Mouse (Mus musculus) neural tube, embryonic 12.5 days (tissue): ENCODE results near the gene Tent5a. TPM values are rescaled to one million over a fixed set of nuclear protein-coding genes. Genes with fewer than 3 reads are reported as not detected.
A peak's percentile ranks its signal among the peaks of the same experiment; 100 is the strongest.

Experiments used
- ATAC-seq: fragments of 200-750 bp; cut with Nextera tagmentation; 2 replicates; pipeline ENCODE4 v1.8.0; 2017; ENCODE audit warnings: low read depth, mild to moderate bottlenecking, moderate TSS enrichment, moderate library complexity; ENCODE audit not compliant: low FRiP score
- H3K27ac ChIP-seq: fragments of 300-500 bp; sonication (generic); 2 replicates; pipeline ENCODE4 v1.5.1; 2016
- H3K27me3 ChIP-seq: fragments of 300-500 bp; sonication (generic); replicated peaks from 2 replicates; pipeline ENCODE4 v1.6.1; 2016; ENCODE audit warnings: mild to moderate bottlenecking
- H3K36me3 ChIP-seq: fragments of 300-500 bp; sonication (generic); 2 replicates; pipeline ENCODE4 v1.6.1; 2016; ENCODE audit warnings: mild to moderate bottlenecking
- H3K4me1 ChIP-seq: fragments of 300-500 bp; sonication (generic); 2 replicates; pipeline ENCODE4 v1.6.1; 2016
- H3K4me2 ChIP-seq: fragments of 300-500 bp; sonication (generic); replicated peaks from 2 replicates; pipeline ENCODE4 v1.6.1; 2016; ENCODE audit warnings: mild to moderate bottlenecking
- H3K4me3 ChIP-seq: fragments of 300-500 bp; sonication (generic); 2 replicates; pipeline ENCODE4 v1.5.1; 2016
- H3K9ac ChIP-seq: fragments of 300-500 bp; sonication (generic); 2 replicates; pipeline ENCODE4 v1.6.1; 2016; ENCODE audit warnings: mild to moderate bottlenecking
- H3K9me3 ChIP-seq: fragments of 300-500 bp; sonication (generic); 2 replicates; pipeline ENCODE4 v1.6.1; 2016; ENCODE audit warnings: mild to moderate bottlenecking
- WGBS: fragments of 180-500 bp; shearing (Covaris S2); methylation state at CpG from one replicate; pipeline ENCODE4 v1.1.7; 2016; 5-methylcytosine and 5-hydroxymethylcytosine counted together
- polyA plus RNA-seq: library from polyadenylated mRNA; unstranded; fragments of >200 nt; fragmentation: Nextera tagmentation; extraction: Ambion mirVana; gene quantifications from 2 replicates; pipeline ENCODE4 v1.2.1, GENCODE M21; 2016

Tent5a gene
- polyA plus RNA-seq = 6.2 TPM in 2 replicates

DNA sequence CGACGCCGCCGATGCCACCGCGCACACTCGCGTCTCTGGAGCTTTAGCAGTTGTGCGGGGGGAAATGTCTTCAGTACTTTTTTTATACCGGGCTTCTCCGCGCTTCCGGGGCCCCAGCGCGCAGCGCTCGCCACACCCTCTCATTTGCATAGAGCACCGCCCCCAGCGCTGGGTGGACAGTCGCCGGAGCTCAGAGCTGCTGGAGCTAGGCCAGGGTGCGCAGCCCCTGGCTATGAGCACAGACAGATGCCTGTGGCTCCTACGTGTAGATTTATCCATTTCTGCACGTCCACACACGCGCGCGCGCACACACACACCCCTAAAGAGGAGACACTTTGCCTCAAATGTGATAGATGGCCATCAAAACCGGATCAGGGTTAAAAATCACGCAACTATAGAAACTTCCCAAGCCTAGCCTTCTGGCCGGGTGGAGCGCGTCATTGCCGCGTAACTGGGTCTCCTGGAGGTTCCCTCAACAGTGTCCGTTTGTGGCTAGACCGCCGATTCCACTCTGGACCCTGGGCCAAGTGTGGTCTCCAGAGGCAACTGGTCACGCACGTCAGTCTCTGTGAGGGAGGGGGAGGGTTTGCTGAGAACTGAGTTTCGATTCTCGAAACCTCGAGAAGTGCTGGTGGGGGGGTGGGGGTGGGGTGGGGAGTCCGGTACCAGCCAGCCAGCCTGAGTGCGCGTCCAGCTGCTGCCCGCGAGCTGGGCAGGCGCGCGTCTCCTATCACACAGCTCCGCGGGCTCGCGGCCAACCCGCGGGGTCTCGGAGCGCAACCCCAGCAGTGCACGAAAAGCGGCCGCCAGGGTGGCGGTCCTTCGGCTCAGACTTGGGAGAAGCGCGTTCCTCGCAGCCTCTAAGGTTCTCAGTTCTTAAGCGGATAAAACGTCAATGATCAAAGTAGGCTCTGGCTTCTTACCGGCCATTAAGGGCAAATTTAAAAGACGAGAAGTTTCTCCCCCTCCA, at the start of gene Tent5a:
Gene Tent5a, minus strand, starts transcription at position 107 of the 970 bp plus-strand sequence.
- peak within 1 kb of the TSS; percentile 57 for H3K9ac ChIP-seq
- no peaks in the 10 kb centered on the region for H3K36me3 ChIP-seq
- peak within 1 kb of the TSS; percentile 95 for H3K4me2 ChIP-seq
- H3K27ac ChIP-seq = no peak within 1 kb of the TSS
- peak within 1 kb of the TSS; percentile 73 for H3K4me3 ChIP-seq
- under 1% methylated on average over 72 of the region's 72 CpGs for WGBS
- peaks cover 8% of the 10 kb centered on the region; the same call in 1 of the 2 replicates for H3K4me1 ChIP-seq
- ATAC-seq = peak; percentile 93
- H3K27me3 ChIP-seq = peaks cover 13% of the 10 kb centered on the region
- no peaks in the 10 kb centered on the region for H3K9me3 ChIP-seq

DNA sequence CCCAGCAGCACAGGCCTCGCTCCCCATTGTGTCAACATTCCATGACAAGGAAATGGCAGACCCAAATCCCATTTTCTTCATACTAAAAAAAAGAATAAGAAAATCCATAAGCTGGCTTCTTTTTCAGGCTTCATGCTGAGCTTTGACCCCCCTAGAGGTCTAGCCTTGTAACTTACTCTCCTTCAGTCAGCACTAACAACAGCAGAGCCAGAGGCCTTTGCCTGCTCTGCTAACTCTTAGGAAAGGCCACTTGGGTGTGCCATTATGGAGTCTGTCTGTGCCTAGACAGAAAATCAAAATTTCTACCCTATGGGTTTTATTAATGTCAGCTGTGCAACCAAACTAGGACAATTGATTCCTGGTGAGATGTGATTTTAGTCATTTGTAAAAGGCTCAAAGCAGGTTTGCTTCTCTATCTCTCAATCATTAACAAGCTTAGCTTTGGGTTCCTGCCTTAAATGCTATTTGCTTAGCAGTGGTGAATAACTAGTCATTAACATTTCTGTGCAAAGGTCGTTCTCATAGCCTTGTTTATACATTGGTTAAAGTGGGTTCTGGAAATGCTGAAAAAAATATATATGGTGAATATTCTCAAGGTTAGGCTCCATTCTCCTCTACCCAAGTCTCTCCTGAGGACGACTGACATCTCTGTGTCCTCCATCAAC, 49.6 kb upstream of the Tent5a start:
- Histone ChIP-seq H3K27me3 (no peaks in the 10 kb centered on the region), H3K4me3 (no peak overlapping the region), H3K9me3 (no peaks in the 10 kb centered on the region), H3K9ac (no peak overlapping the region), H3K4me2 (no peak overlapping the region), H3K27ac (no peak overlapping the region), H3K4me1 (no peaks in the 10 kb centered on the region), H3K36me3 (no peaks in the 10 kb centered on the region)
- 89% methylated on average over 3 of the region's 3 CpGs for WGBS
- no peak for ATAC-seq

DNA sequence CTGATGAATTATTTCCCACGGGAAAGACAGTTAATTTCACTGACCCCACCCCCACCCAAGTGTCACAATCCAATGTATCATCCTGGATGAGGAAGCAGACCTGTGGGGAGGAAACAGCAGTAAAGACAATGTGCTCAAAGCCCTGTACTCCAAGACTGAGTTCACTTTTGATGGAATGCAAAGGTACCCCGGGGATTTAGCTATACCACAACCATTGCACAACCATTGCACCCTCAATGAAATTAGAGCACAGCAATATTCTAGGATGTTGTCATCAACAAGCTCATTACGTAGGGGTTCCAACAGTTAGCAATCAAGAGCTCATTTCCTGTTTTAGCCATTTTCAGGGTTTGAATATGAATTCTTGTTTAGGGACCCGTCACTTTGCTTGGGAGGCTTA, 48.0 kb upstream of the Tent5a start:
- Histone ChIP-seq H3K27me3 (no peaks in the 10 kb centered on the region), H3K36me3 (no peaks in the 10 kb centered on the region), H3K27ac (no peak overlapping the region), H3K4me1 (no peaks in the 10 kb centered on the region), H3K9ac (no peak overlapping the region), H3K4me3 (no peak overlapping the region), H3K4me2 (no peak overlapping the region), H3K9me3 (no peaks in the 10 kb centered on the region)
- no peak for ATAC-seq
- WGBS = 88% methylated on average over 4 of the region's 4 CpGs

DNA sequence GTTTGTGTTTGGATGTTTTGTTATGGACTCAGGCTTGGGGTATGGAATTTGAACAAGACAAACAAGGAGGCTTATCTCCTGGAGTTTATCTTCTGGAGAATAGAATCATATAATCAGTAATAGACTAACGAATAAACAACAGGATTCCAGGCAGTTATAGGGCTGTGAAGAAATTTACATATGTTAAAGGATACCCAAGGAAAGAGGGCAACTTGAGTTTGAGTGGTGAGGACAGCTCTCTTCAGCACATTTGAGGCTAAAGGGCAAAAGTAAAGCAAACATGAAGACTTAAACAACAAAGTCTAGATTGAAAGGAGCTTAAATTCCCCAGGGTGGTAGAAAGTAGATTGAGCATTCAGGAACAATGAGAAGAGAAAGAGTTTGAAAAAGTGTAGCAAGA, 44.9 kb upstream of the Tent5a start:
- Histone ChIP-seq H3K36me3 (no peaks in the 10 kb centered on the region), H3K27ac (no peak overlapping the region), H3K27me3 (no peaks in the 10 kb centered on the region), H3K4me1 (no peaks in the 10 kb centered on the region), H3K4me2 (no peak overlapping the region), H3K9ac (no peak overlapping the region), H3K4me3 (no peak overlapping the region), H3K9me3 (no peaks in the 10 kb centered on the region)
- no peak for ATAC-seq
- WGBS = 77% methylated on average over 1 of the region's 1 CpGs

DNA sequence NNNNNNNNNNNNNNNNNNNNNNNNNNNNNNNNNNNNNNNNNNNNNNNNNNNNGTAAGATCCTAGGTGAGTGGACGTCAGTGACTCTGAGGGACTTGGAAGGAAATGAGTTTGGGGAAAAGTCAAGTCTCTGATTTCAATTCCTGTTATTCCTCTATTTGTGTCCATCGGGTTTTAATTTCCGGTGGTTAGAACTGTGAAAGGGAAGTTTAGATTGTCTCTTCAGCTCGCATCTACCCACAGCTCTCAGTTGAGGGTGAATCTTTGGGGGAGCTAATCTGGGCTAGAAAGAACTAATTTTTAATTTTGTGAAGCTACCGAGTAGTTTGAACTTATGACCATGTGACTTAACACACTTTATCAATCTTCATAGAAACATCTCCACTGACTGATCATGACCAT, 42.4 kb upstream of the Tent5a start:
- ATAC-seq = no peak
- Histone ChIP-seq H3K4me1 (no peaks in the 10 kb centered on the region), H3K27me3 (no peaks in the 10 kb centered on the region), H3K27ac (no peak overlapping the region), H3K4me2 (no peak overlapping the region), H3K9me3 (no peaks in the 10 kb centered on the region), H3K36me3 (no peaks in the 10 kb centered on the region), H3K4me3 (no peak overlapping the region), H3K9ac (no peak overlapping the region)
- WGBS = 91% methylated on average over 5 of the region's 5 CpGs

DNA sequence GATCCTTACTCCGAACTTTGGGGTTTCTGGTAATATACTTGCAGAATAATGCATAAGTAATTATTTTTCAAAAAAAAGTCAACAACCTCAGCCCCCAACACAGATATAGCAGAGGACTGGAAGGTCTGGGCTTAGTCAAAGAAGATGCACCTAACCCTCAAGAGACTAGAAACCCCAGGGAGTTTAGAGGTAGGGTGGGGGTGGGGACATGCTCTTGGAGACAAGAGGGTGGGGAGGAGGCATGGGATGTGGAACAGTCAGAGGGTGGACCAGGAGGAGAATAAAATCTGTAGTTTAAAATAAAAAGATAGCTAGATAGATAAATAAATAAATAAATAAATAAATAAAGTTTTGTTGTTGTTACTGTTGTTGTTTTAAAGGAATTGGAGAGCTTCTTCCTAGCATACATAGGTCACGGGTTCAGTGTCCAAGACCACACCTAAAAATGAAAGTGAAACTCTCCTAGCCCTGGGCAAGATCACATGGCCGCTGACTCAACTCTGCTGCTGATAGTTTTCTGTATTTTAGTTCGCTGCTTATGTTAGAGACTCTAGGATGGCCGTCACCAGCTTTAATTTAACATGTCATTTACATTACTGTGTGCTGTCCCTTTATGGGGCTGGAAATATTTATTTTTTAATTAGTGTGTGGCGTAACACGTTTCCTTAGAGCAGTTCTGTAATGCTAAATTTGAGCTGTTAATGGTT, 30.2 kb upstream of the Tent5a start:
- no peak overlapping the region for H3K27ac ChIP-seq
- no peak for ATAC-seq
- H3K4me2 ChIP-seq = no peak overlapping the region
- no peak overlapping the region for H3K9ac ChIP-seq
- no peak overlapping the region for H3K4me3 ChIP-seq
- no peaks in the 10 kb centered on the region for H3K4me1 ChIP-seq
- no peaks in the 10 kb centered on the region for H3K27me3 ChIP-seq
- 88% methylated on average over 7 of the region's 7 CpGs for WGBS
- H3K9me3 ChIP-seq = no peaks in the 10 kb centered on the region
- H3K36me3 ChIP-seq = no peaks in the 10 kb centered on the region

DNA sequence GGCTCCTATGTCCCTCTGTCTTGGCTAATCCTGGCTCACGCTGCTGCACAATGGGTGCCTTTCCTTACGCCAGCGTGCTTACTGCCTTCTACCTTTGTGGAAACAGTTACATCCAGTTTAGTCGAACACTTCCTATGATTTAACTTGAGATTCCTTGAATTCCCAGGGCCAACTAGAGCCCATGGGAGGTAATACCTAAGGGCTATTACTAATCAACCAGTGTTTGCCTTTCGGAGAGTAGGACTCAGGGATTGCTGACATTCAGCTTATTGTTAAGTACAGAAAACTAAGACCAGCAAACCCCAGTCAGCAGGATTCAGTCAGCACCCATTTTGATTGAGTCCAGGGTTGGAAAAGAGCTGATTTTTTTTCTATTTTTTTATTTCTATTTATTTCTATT, 28.4 kb upstream of the Tent5a start:
- Histone ChIP-seq H3K4me2 (no peak overlapping the region), H3K9ac (no peak overlapping the region), H3K9me3 (no peaks in the 10 kb centered on the region), H3K4me1 (no peaks in the 10 kb centered on the region), H3K4me3 (no peak overlapping the region), H3K36me3 (no peaks in the 10 kb centered on the region), H3K27me3 (no peaks in the 10 kb centered on the region), H3K27ac (no peak overlapping the region)
- ATAC-seq = no peak
- 87% methylated on average over 5 of the region's 5 CpGs for WGBS

DNA sequence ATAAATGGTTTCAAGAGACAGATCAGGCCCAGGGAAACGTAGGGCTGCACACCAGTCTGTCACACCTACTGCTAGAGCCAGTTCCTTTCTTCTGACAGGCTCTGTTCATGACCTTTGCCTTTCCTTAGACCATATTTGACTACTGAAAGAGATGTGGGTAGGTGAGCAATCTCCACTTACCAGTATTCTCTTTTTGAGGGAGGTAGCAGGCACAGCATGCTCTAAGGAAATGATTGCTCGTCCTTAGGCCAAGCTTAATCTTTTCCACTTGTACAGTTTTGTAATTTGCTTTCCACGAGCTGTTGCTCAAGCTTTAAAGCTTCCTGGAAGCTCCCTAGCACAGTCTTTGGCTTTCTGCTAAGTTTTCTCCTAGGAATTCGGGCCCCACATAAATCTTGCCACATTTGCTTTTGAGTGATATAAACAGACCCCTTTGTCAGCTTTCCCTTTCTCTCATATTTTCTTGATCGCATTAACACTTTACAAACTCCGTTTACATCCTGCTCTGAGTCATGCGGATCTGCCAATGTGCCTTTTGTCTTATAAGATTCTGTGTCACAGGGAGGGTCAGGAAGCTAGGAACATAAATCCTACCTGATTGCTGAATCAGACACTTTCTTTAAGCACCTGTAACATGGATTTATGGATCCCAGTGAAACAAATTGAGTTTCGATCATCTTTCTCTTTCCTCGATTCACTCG, 20.8 kb upstream of the Tent5a start:
- ATAC-seq = no peak
- no peak overlapping the region for H3K4me2 ChIP-seq
- no peak overlapping the region for H3K9ac ChIP-seq
- 78% methylated on average over 10 of the region's 10 CpGs for WGBS
- no peak overlapping the region for H3K4me3 ChIP-seq
- no peaks in the 10 kb centered on the region for H3K36me3 ChIP-seq
- no peaks in the 10 kb centered on the region for H3K27me3 ChIP-seq
- no peaks in the 10 kb centered on the region for H3K9me3 ChIP-seq
- no peak overlapping the region for H3K27ac ChIP-seq
- no peaks in the 10 kb centered on the region for H3K4me1 ChIP-seq

DNA sequence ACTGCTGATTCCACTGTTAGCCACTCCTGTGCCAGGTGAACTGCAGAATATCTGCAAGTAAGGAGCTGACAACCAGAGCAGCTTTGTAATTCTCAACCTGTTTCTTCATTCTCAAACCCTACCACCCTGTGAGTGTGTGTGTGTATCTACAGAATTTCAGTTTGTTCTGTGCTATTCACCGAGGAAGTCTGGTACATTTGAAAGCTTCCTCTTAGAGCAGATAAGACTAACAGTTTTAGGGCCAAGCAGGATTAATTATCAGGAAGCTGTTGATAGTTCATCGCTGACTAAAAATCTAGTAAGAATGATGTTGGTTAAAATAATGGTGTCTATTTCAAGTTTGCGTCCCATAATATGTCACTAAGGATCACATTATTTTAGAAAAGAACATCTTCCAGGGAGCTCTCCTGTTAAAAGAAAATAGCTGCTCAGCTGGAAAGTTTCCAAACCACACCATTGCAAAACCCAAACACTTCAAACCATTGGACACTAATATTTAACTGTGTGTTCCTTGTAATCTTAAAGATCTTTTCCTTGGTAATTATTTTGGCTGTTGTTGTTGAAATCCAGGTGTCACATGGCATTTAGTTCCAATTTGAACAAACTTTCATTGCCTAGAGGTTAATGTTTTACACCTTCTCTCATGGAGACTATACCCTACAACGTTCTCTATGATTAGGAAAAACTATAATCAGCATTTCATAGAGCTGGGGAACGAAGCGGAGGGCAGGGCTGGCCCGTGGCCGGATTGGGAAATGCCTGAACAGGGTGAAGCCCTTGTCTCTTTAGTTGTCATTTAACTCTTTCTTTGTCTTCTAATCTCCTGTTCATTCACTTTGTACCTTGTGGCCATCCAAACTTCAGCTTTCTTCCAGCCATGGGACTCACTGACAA, 16.0 kb upstream of the Tent5a start:
- Histone ChIP-seq H3K4me1 (no peaks in the 10 kb centered on the region), H3K36me3 (no peaks in the 10 kb centered on the region), H3K27me3 (no peaks in the 10 kb centered on the region), H3K27ac (no peak overlapping the region), H3K9me3 (no peaks in the 10 kb centered on the region), H3K9ac (no peak overlapping the region), H3K4me2 (no peak overlapping the region), H3K4me3 (no peak overlapping the region)
- ATAC-seq = no peak
- WGBS = 92% methylated on average over 8 of the region's 8 CpGs

DNA sequence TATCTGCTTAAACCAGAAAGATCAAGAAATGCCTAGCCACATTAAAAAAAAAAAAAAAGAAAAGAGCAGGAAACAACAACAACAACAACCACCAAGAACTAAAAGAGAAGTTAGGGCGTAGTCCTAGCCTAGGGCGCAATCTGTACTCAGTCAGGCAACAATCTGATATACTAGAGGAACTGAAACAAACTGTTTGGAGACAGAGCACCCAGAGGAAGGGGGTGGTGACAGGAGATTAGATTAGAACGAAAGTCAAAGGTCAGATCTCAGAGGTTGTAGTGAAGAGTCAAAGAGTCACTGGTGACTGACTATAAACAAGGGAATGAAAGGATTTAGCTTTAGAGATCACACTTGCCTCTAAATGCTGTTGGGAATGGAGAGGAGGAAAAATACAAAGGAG, 13.2 kb upstream of the Tent5a start:
- no peak for ATAC-seq
- Histone ChIP-seq H3K27me3 (no peaks in the 10 kb centered on the region), H3K27ac (no peak overlapping the region), H3K36me3 (no peaks in the 10 kb centered on the region), H3K4me1 (no peaks in the 10 kb centered on the region), H3K9me3 (no peaks in the 10 kb centered on the region), H3K4me2 (no peak overlapping the region), H3K9ac (no peak overlapping the region), H3K4me3 (no peak overlapping the region)
- WGBS = 85% methylated on average over 3 of the region's 3 CpGs

DNA sequence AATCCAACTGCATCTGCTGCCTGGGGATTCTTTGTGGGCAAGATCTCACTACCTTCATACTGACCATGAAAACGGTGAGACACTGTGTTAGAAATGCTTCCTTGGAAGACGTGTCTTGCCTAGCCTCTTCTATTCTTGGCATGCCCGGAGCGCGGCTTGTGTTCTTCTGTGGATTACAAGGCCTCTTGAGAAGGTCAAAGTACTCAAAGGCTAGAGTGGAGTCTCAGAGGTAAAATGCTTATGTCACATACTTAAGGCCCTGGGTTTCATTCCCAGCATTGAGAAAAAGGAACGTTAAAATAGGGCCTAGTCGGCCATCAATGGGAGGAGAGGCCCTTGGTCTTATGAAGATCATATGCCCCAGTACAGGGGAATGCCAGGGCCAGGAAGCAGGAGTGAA, 8.9 kb upstream of the Tent5a start:
- Histone ChIP-seq H3K4me1 (no peaks in the 10 kb centered on the region), H3K4me3 (no peak overlapping the region), H3K27me3 (no peaks in the 10 kb centered on the region), H3K27ac (no peak overlapping the region), H3K36me3 (no peaks in the 10 kb centered on the region), H3K9ac (no peak overlapping the region), H3K4me2 (no peak overlapping the region), H3K9me3 (no peaks in the 10 kb centered on the region)
- no peak for ATAC-seq
- 95% methylated on average over 7 of the region's 7 CpGs for WGBS
